Mouse (Mus musculus) heart, adult 2 months (tissue): Measurements from ENCODE around the gene Rnf157. TPM values are rescaled to one million over a fixed set of nuclear protein-coding genes. Genes with fewer than 3 reads are reported as not detected.

Source experiments
- DNase-seq, 2 experiments: peaks; one replicate each; pipeline ENCODE4 v3.0.0; 2021
- H3K27ac ChIP-seq: fragments of 200-600 bp; 2 replicates; pipeline ENCODE4 v1.8.1; 2022
- H3K27me3 ChIP-seq: fragments of 200-500 bp; 2 replicates; pipeline ENCODE4 v1.6.1; 2012; ENCODE audit warnings: mild to moderate bottlenecking, low read length, inconsistent platforms, mixed read lengths; ENCODE audit not compliant: control insufficient read depth, insufficient read depth
- H3K36me3 ChIP-seq: fragments of 200-500 bp; 2 replicates; pipeline ENCODE4 v1.6.1; 2012; ENCODE audit warnings: low read length, inconsistent platforms; ENCODE audit not compliant: control insufficient read depth, insufficient read depth
- H3K4me1 ChIP-seq: fragments of 200-500 bp; 2 replicates; pipeline ENCODE4 v1.6.1; 2011; ENCODE audit warnings: low read length; ENCODE audit not compliant: control insufficient read depth, insufficient read depth
- H3K4me3 ChIP-seq: fragments of 200-600 bp; 2 replicates; pipeline ENCODE4 v1.8.1; 2022
- H3K79me2 ChIP-seq: fragments of 200-500 bp; replicated peaks from 2 replicates; pipeline ENCODE4 v1.6.1; 2012; ENCODE audit warnings: mild to moderate bottlenecking, inconsistent platforms, low read length, moderate library complexity, mixed read lengths; ENCODE audit not compliant: control insufficient read depth, insufficient read depth
- H3K9ac ChIP-seq: fragments of 200-500 bp; 2 replicates; pipeline ENCODE4 v1.6.1; 2012; ENCODE audit warnings: low read depth, mild to moderate bottlenecking, control low read depth, inconsistent platforms, low read length, mixed read lengths
- CTCF ChIP-seq: fragments of 200-600 bp; IDR thresholded peaks from 2 replicates; pipeline ENCODE4 v1.8.1; 2022; ENCODE audit warnings: antibody characterized with exemption, mild to moderate bottlenecking, moderate library complexity
- EP300 ChIP-seq: fragments of 200-500 bp; IDR thresholded peaks from 2 replicates; pipeline ENCODE4 v1.6.1; 2011; ENCODE audit warnings: low read depth, low read length, control low read depth; ENCODE audit not compliant: insufficient read depth
- POLR2A ChIP-seq: fragments of 200-500 bp; IDR thresholded peaks from 2 replicates; pipeline ENCODE4 v1.6.1; 2011; ENCODE audit warnings: mild to moderate bottlenecking, low read depth, low read length, control low read depth; ENCODE audit not compliant: insufficient read depth
- WGBS: fragments of 180-500 bp; shearing (Covaris S2); methylation state at CpG from one replicate; pipeline ENCODE4 v1.1.7; 2018; 5-methylcytosine and 5-hydroxymethylcytosine counted together
- intact Hi-C: fragments of 180-260 bp; cut with DNase I; formaldehyde crosslinking; loops from one replicate; pipeline ENCODE4 v1.15.1; 2025
- polyA plus RNA-seq: library from polyadenylated mRNA; depleted of rRNA; stranded (reverse); fragments of >200 nt; gene quantifications from 2 replicates; pipeline ENCODE4 v1.2.3, GENCODE M21; 2012
- total RNA-seq, 2 experiments: library from RNA; stranded (reverse); gene quantifications; 2 replicates each; pipeline ENCODE4 v1.2.3; 2021

The Rnf157 gene
- total and polyA plus RNA-seq, 3 experiments, result 3.0 to 7.2 (median 6.0) TPM

DNA sequence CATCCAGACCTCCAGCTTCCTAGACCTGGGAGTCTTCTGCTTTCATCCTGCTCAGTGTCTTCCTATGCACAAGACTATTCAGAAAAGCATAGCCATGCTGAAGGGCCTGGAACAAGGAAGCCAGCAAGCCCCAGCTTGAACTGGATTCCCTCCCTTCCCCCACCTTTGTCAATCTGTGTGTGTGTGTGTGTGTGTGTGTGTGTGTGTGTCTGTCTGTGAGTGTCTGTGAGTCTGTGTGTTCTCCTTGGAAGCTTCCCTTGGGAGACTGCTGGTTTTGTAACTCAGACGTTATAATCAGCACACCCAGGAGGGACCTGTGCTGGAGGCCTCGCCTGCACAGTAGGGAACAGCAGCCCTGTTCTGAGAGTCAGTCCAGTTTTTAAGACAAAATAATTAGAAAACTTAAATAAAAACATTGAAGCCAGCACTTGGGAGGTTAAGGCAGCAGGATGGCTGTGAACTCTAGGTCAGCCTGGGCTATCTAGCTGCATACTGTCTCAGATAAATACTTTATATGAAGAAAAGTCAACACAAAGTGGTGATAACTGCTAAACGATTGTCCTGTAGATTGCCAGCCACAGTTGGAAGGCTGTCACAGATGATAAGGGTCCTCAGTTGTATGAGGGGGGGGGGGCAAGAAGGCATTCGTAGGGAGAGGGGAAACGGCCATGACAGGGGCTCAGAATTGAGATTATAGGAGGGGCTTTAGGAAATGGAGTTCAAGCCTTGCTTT is 23.3 kb upstream of the Rnf157 start:
- Histone ChIP-seq H3K4me3 (no peak overlapping the region), H3K4me1 (peaks cover 21% of the 10 kb centered on the region), H3K27me3 (no peaks in the 10 kb centered on the region), H3K36me3 (peaks cover 6% of the 10 kb centered on the region; the same call in 1 of the 2 replicates), H3K9ac (peak overlapping the region; percentile 9; the same call in 1 of the 2 replicates), H3K27ac (peak overlapping the region; percentile 81), H3K79me2 (no peaks in the 10 kb centered on the region; the same call in 1 of the 2 replicates)
- no peak for DNase-seq
- intact Hi-C loops, result loop anchor here (2.0 kb wide), 1 partner anchor 23 kb away; the partner anchor contains the start of gene Rnf157
- TF ChIP-seq CTCF (no peak), EP300 (no peak), POLR2A (0 out of 2 replicates have a peak, but pooled peaks have one; percentile 4)
- WGBS, result 19% methylated on average over 5 of the region's 5 CpGs

- TF ChIP-seq CTCF (no peak), POLR2A (peak; percentile 13; the same call in 1 of the 2 replicates)
- Histone ChIP-seq H3K27me3 (no peaks in the 10 kb centered on the region), H3K79me2 (no peaks in the 10 kb centered on the region; the same call in 1 of the 2 replicates), H3K36me3 (peaks cover 6% of the 10 kb centered on the region; the same call in 1 of the 2 replicates), H3K4me1 (peaks cover 16% of the 10 kb centered on the region), H3K9ac (peak overlapping the region; percentile 93), H3K27ac (peak overlapping the region; percentile 97), H3K4me3 (peak overlapping the region; percentile 93)
- intact Hi-C loops, result loop anchor here (2.0 kb wide), 1 partner anchor 22 kb away; the partner anchor contains the start of gene Rnf157
- DNase-seq, result no peak
- WGBS, result 37% methylated on average over 12 of the region's 12 CpGs
These were observed 22.3 kb upstream of the Rnf157 start for GRCm38 (mm10) chr11:116434967-116435752.

GRCm38 (mm10) chr11:116434287-116434966 is 21.6 kb upstream of the Rnf157 start:
- H3K27ac ChIP-seq, result peak overlapping the region; percentile 97
- peaks cover 16% of the 10 kb centered on the region for H3K4me1 ChIP-seq
- peak overlapping the region; percentile 93 for H3K4me3 ChIP-seq
- H3K36me3 ChIP-seq, result peaks cover 6% of the 10 kb centered on the region; the same call in 1 of the 2 replicates
- peak; percentile 84 to 87 for DNase-seq
- under 1% methylated on average over 59 of the region's 67 CpGs for WGBS
- no peak for TF ChIP-seq EP300
- TF ChIP-seq CTCF, result no peak
- no peak; the same call in 1 of the 2 replicates for TF ChIP-seq POLR2A
- no peaks in the 10 kb centered on the region for H3K27me3 ChIP-seq
- no peaks in the 10 kb centered on the region; the same call in 1 of the 2 replicates for H3K79me2 ChIP-seq
- intact Hi-C loops, result loop anchor here (2.0 kb wide), 1 partner anchor 22 kb away; the partner anchor contains the start of gene Rnf157
- peak overlapping the region; percentile 93 for H3K9ac ChIP-seq

DNA sequence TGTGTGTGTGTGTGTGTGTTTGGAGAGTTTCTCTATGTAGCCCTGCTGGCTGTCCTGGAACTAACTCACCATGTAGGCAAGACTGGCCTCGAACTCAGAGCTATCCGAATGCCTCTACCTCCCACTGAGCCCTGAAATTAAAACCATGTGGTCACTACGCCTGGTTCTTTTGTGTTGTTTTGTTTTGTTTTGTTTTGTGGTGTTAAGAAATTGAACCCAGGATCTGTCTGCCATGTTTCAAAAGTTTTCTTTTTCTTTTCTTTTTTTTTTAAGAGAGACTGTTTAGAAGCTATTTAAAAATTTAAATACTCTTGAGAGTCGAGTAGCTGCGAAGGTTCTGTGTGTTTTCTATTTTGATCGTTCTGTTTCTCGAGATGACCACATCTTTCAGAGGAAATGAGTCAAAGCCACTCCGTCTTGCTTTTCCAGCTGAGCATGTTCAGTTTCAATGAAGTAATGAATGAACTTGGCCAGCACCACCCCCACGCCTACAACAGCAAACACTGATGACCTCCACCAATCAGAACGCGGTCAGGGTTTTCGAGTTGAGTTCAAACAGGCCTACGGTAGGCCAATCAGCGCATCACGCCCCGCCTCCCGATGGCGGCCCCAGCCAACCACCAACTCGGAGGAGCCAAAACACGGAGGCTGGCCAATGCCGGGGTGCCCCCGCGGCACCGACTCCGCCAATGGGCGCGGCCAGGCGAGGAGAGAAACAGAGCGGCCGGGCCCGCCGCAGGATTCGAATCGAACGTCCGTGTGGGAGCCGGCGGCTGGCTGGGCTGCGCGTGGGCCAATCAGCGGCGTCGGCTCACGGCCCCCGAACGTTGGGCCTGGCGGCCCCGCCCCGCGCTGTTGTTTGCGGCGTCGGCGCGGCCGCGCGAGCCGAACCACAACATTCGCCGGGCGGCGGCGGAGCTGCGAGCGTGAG is 20.8 kb upstream of the Rnf157 start, which contains the start of gene Ubald2:
Ubald2 (plus strand) TSS at position 739 of the 931 bp plus-strand sequence.
- WGBS, result 2% methylated on average over 66 of the region's 66 CpGs
- Histone ChIP-seq H3K36me3 (peaks cover 6% of the 10 kb centered on the region; the same call in 1 of the 2 replicates), H3K27me3 (no peaks in the 10 kb centered on the region), H3K79me2 (no peaks in the 10 kb centered on the region; the same call in 1 of the 2 replicates), H3K4me1 (peaks cover 16% of the 10 kb centered on the region), H3K27ac (peak within 1 kb of the TSS; percentile 97), H3K4me3 (peak within 1 kb of the TSS; percentile 93), H3K9ac (peak within 1 kb of the TSS; percentile 93)
- peak; percentile 96 to 100 for DNase-seq
- intact Hi-C loops, result loop anchor here (2.0 kb wide), 1 partner anchor 21 kb away; the partner anchor contains the start of gene Rnf157
- TF ChIP-seq POLR2A (peak; percentile 51; the same call in 1 of the 2 replicates), EP300 (no peak)
